In genomic region chr5:110471981-110472476, GRCm38 (mm10) we compare ENCODE assay signal across 13 mouse cellular contexts. TPM values are rescaled to one million over a fixed set of nuclear protein-coding genes. Genes with fewer than 3 reads are reported as not detected.
DNase-seq lines count a peak whose midpoint lies in the region; ATAC-seq lines count a peak whose summit lies in the region.
"Had no signal": no experiment of that assay in that cellular context is flagged by ENCODE, and none has a peak within 500 bp of the region (broad histone marks: within the 10 kb centered on the region; RNA-seq: fewer than 3 reads in every experiment).

No protein-coding gene starts in this region.

- H3K4me2 ChIP-seq in midbrain, embryonic 15.5 days, result no peak overlapping the region
- H3K4me2 ChIP-seq: stomach, embryonic 15.5 days had no signal

- WGBS in midbrain, embryonic 10.5 days, result 26% methylated on average over 5 of the region's 5 CpGs
- 27% methylated on average over 5 of the region's 5 CpGs for WGBS in midbrain, embryonic 15.5 days
- WGBS in heart, embryonic 10.5 days, result 42% methylated on average over 5 of the region's 5 CpGs

- H3K9ac ChIP-seq in midbrain, embryonic 15.5 days, result no peak overlapping the region
- H3K9ac ChIP-seq: stomach, embryonic 15.5 days had no signal

- no peaks in the 10 kb centered on the region for H3K9me3 ChIP-seq in midbrain, embryonic 10.5 days (replicated peaks)
- no peaks in the 10 kb centered on the region for H3K9me3 ChIP-seq in midbrain, embryonic 15.5 days
- H3K9me3 ChIP-seq in heart, embryonic 10.5 days, result no peaks in the 10 kb centered on the region
- H3K9me3 ChIP-seq: stomach, embryonic 15.5 days had no signal

- ATAC-seq in midbrain, embryonic 15.5 days (replicated peaks), result no peak

- peak; percentile 17 for DNase-seq in embryo, embryonic 10 days (ENCODE audit: low spot score)
- DNase-seq in embryo, embryonic 9.5 days (ENCODE audit: extremely low spot score), result no peak
- DNase-seq in midbrain, embryonic 10.5 days (ENCODE audit: low spot score), result peak; percentile 19
- DNase-seq in kidney, adult 8-10 months, result peak; percentile 67 to 75
- peak; percentile 58 for DNase-seq in retina, embryonic 14.5 days (ENCODE audit: low spot score)
- no peak for DNase-seq in cerebellum, adult 9-10 months
- no peak for DNase-seq in heart, embryonic 10.5 days (ENCODE audit: low spot score)
- DNase-seq: adrenal gland, adult 8-10 months; heart, postnatal 10 days; midbrain, embryonic 14.5 days had no signal

- H3K4me1 ChIP-seq in midbrain, embryonic 10.5 days, result peaks cover 33% of the 10 kb centered on the region
- H3K4me1 ChIP-seq in midbrain, embryonic 15.5 days, result no peaks in the 10 kb centered on the region
- 0 out of 2 replicates have a peak, but pooled peaks cover 4% of the 10 kb centered on the region for H3K4me1 ChIP-seq in heart, embryonic 10.5 days
- H3K4me1 ChIP-seq: stomach, embryonic 15.5 days had no signal

- peak overlapping the region; percentile 63 for H3K27ac ChIP-seq in midbrain, embryonic 10.5 days (replicated peaks)
- no peak overlapping the region for H3K27ac ChIP-seq in midbrain, embryonic 15.5 days
- no peak overlapping the region for H3K27ac ChIP-seq in heart, embryonic 10.5 days
- H3K27ac ChIP-seq: left cerebral cortex, adult 2 months; stomach, embryonic 15.5 days had no signal

- H3K4me3 ChIP-seq in midbrain, embryonic 10.5 days, result no peak overlapping the region
- no peak overlapping the region for H3K4me3 ChIP-seq in midbrain, embryonic 15.5 days
- no peak overlapping the region for H3K4me3 ChIP-seq in heart, embryonic 10.5 days
- H3K4me3 ChIP-seq: left cerebral cortex, adult 2 months; stomach, embryonic 15.5 days had no signal

- no peaks in the 10 kb centered on the region for H3K36me3 ChIP-seq in midbrain, embryonic 10.5 days
- no peaks in the 10 kb centered on the region for H3K36me3 ChIP-seq in midbrain, embryonic 15.5 days (replicated peaks)
- no peaks in the 10 kb centered on the region for H3K36me3 ChIP-seq in heart, embryonic 10.5 days
- H3K36me3 ChIP-seq: stomach, embryonic 15.5 days had no signal

- peaks cover 61% of the 10 kb centered on the region for H3K27me3 ChIP-seq in midbrain, embryonic 10.5 days (ENCODE audit: low read depth, poor library complexity, severe bottlenecking)
- H3K27me3 ChIP-seq in midbrain, embryonic 15.5 days (replicated peaks), result no peaks in the 10 kb centered on the region
- H3K27me3 ChIP-seq in heart, embryonic 10.5 days (ENCODE audit: insufficient read depth, poor library complexity, severe bottlenecking), result peaks cover 52% of the 10 kb centered on the region
- H3K27me3 ChIP-seq: stomach, embryonic 15.5 days had no signal

RNA-seq across cellular contexts. Expression of gene Fbrsl1, which starts 23.7 kb away (rescaled TPM):
- polyA plus RNA-seq in midbrain, embryonic 10.5 days (2016; fragmentation: Nextera tagmentation; extraction: Ambion mirVana), result 10.3 and 14.6 TPM in 2 replicates
- polyA plus RNA-seq in midbrain, embryonic 15.5 days (2015; fragmentation: Nextera tagmentation; extraction: Ambion mirVana), result 24.2 and 25.9 TPM in 2 replicates
- 9.6 and 11.1 TPM in 2 replicates for polyA plus RNA-seq in heart, embryonic 10.5 days (2016; fragmentation: Nextera tagmentation; extraction: Ambion mirVana)

Comparison
In these comparisons a context has a peak if more than half of its experiments do, and no peak if none do; other contexts are left out.
1. DNase-seq: peak in embryo, embryonic 10 days (single experiment), midbrain, embryonic 10.5 days (single experiment), kidney, adult 8-10 months (2 of 2) and retina, embryonic 14.5 days (single experiment); none in embryo, embryonic 9.5 days (single experiment), cerebellum, adult 9-10 months (single experiment) and heart, embryonic 10.5 days (single experiment).